Mouse (Mus musculus) CH12.LX (cell line): ENCODE results near the gene Ahnak. TPM values are rescaled to one million over a fixed set of nuclear protein-coding genes. Genes with fewer than 3 reads are reported as not detected.

Source experiments
- DNase-seq: peaks from one replicate; pipeline ENCODE4 v3.0.0-alpha.2; 2013; ENCODE audit errors: extremely low read depth
- H3K27ac ChIP-seq: 2 replicates; pipeline ENCODE4 v1.5.1; 2012; ENCODE audit warnings: low read depth, mild to moderate bottlenecking, control low read depth, moderate library complexity; ENCODE audit not compliant: insufficient read depth
- H3K27me3 ChIP-seq: replicated peaks from 2 replicates; pipeline ENCODE3; 2012; ENCODE audit warnings: inconsistent platforms
- H3K36me3 ChIP-seq, 2 experiments: replicated peaks in 1 of 2; 2 replicates each; pipeline versions ENCODE3 to v1.6.1; 2012; ENCODE audit warnings: inconsistent platforms in 1 of 2, low read length in 1 of 2, mild to moderate bottlenecking in 1 of 2, mixed read lengths in 1 of 2, moderate library complexity in 1 of 2; ENCODE audit not compliant: control insufficient read depth in 1 of 2, insufficient read depth in 1 of 2
- H3K4me1 ChIP-seq, 2 experiments: 2 replicates each; pipeline ENCODE4 v1.6.1; 2012; ENCODE audit warnings: inconsistent platforms in 1 of 2, moderate library complexity in 1 of 2; ENCODE audit not compliant: insufficient read depth in 2 of 2, control insufficient read depth in 1 of 2
- H3K4me2 ChIP-seq: 2 replicates; pipeline ENCODE4 v1.6.1; 2012; ENCODE audit warnings: low read depth, mild to moderate bottlenecking, control low read depth; ENCODE audit not compliant: poor library complexity, insufficient read depth, severe bottlenecking
- H3K4me3 ChIP-seq, 3 experiments: fragments of 150-350 bp in 1 of 3; sonication (generic) in 1 of 3; replicated peaks in 1 of 3; 2 replicates each; pipeline versions ENCODE3 to v1.5.1; 2011 to 2012; ENCODE audit warnings: low read depth in 2 of 3, low read length in 2 of 3, mild to moderate bottlenecking in 2 of 3, moderate library complexity in 2 of 3, control low read depth in 1 of 3, improper control_type of control experiment in 1 of 3, inconsistent platforms in 1 of 3, mixed read lengths in 1 of 3; ENCODE audit not compliant: poor library complexity in 1 of 3
- H3K79me2 ChIP-seq: replicated peaks from 2 replicates; pipeline ENCODE4 v1.6.1; 2012; ENCODE audit warnings: mild to moderate bottlenecking, moderate library complexity; ENCODE audit not compliant: control insufficient read depth, poor library complexity, insufficient read depth, severe bottlenecking; ENCODE audit errors: extremely low read depth
- H3K9ac ChIP-seq: 2 replicates; pipeline ENCODE4 v1.6.1; 2012; ENCODE audit warnings: low read depth, mild to moderate bottlenecking, control low read depth, moderate library complexity; ENCODE audit not compliant: insufficient read depth
- H3K9me3 ChIP-seq: replicated peaks from 2 replicates; pipeline ENCODE3; 2012; ENCODE audit warnings: low read length, inconsistent platforms, mixed read lengths
- BHLHE40 ChIP-seq: IDR thresholded peaks from 2 replicates; pipeline ENCODE4 v1.6.1; 2011; ENCODE audit warnings: mild to moderate bottlenecking, low read depth, low read length, improper control_type of control experiment
- CHD2 ChIP-seq: IDR thresholded peaks from 2 replicates; pipeline ENCODE4 v1.6.1; 2011; ENCODE audit warnings: low read length, improper control_type of control experiment
- CTCF ChIP-seq, 2 experiments: IDR thresholded peaks in 1 of 2; conservative IDR thresholded peaks in 1 of 2; 2 replicates each; pipeline ENCODE4 v1.5.1; 2011 to 2012; ENCODE audit warnings: low read depth in 2 of 2, low read length in 2 of 2, improper control_type of control experiment in 1 of 2, inconsistent platforms in 1 of 2, mild to moderate bottlenecking in 1 of 2, moderate library complexity in 1 of 2
- E2F4 ChIP-seq: IDR thresholded peaks from 2 replicates; pipeline ENCODE4 v1.6.1; 2011; ENCODE audit warnings: low read depth, low read length, improper control_type of control experiment; ENCODE audit not compliant: insufficient replicate concordance
- ELF1 ChIP-seq: IDR thresholded peaks from 2 replicates; pipeline ENCODE4 v1.6.1; 2014; ENCODE audit warnings: low read depth, mild to moderate bottlenecking, inconsistent platforms, low read length, improper control_type of control experiment
- EP300 ChIP-seq: IDR thresholded peaks from 2 replicates; pipeline ENCODE4 v1.6.1; 2011; ENCODE audit warnings: low read length, improper control_type of control experiment
- ETS1 ChIP-seq: conservative IDR thresholded peaks from 2 replicates; pipeline ENCODE4 v1.6.1; 2012; ENCODE audit warnings: low read depth, mild to moderate bottlenecking, inconsistent platforms, low read length, improper control_type of control experiment, moderate library complexity
- GABPA ChIP-seq: IDR thresholded peaks from 2 replicates; pipeline ENCODE4 v1.6.1; 2012; ENCODE audit warnings: low read depth, low read length, improper control_type of control experiment, inconsistent platforms; ENCODE audit not compliant: insufficient replicate concordance
- IRF4 ChIP-seq: IDR thresholded peaks from 2 replicates; pipeline ENCODE4 v1.6.1; 2014; ENCODE audit warnings: low read depth, mild to moderate bottlenecking, inconsistent platforms, low read length, improper control_type of control experiment
- KAT2A ChIP-seq: IDR thresholded peaks from 2 replicates; pipeline ENCODE4 v1.6.1; 2012; ENCODE audit warnings: low read length, improper control_type of control experiment, inconsistent platforms; ENCODE audit not compliant: insufficient replicate concordance
- MAX ChIP-seq: IDR thresholded peaks from 2 replicates; pipeline ENCODE4 v1.6.1; 2011; ENCODE audit warnings: low read length, improper control_type of control experiment
- MAZ ChIP-seq: IDR thresholded peaks from 2 replicates; pipeline ENCODE4 v1.6.1; 2012; ENCODE audit warnings: low read depth, mild to moderate bottlenecking, inconsistent platforms, low read length, improper control_type of control experiment, moderate library complexity
- MXI1 ChIP-seq: IDR thresholded peaks from 2 replicates; pipeline ENCODE4 v1.6.1; 2011; ENCODE audit warnings: mild to moderate bottlenecking, low read depth, low read length, improper control_type of control experiment
- NELFE ChIP-seq: IDR thresholded peaks from 2 replicates; pipeline ENCODE4 v1.6.1; 2011; ENCODE audit warnings: low read depth, low read length, improper control_type of control experiment
- NRF1 ChIP-seq: IDR thresholded peaks from 2 replicates; pipeline ENCODE4 v1.6.1; 2014; ENCODE audit warnings: low read depth, mild to moderate bottlenecking, inconsistent platforms, low read length, improper control_type of control experiment, moderate library complexity
- PAX5 ChIP-seq: IDR thresholded peaks from 2 replicates; pipeline ENCODE4 v1.6.1; 2012; ENCODE audit warnings: low read length, inconsistent platforms, mixed read lengths
- POLR2AphosphoS2 ChIP-seq: IDR thresholded peaks from 2 replicates; pipeline ENCODE4 v1.6.1; 2011; ENCODE audit warnings: low read depth, low read length, improper control_type of control experiment
- RCOR1 ChIP-seq: conservative IDR thresholded peaks from 2 replicates; pipeline ENCODE4 v1.6.1; 2012; ENCODE audit warnings: low read depth, mild to moderate bottlenecking, inconsistent platforms, low read length, improper control_type of control experiment
- SIN3A ChIP-seq: IDR thresholded peaks from 2 replicates; pipeline ENCODE4 v1.6.1; 2012; ENCODE audit warnings: low read length, improper control_type of control experiment, inconsistent platforms
- UBTF ChIP-seq: IDR thresholded peaks from 2 replicates; pipeline ENCODE4 v1.6.1; 2012; ENCODE audit warnings: low read depth, mild to moderate bottlenecking, inconsistent platforms, low read length, improper control_type of control experiment, moderate library complexity
- ZC3H11A ChIP-seq: IDR thresholded peaks from 2 replicates; pipeline ENCODE4 v1.6.1; 2012; ENCODE audit warnings: low read depth, mild to moderate bottlenecking, inconsistent platforms, low read length, improper control_type of control experiment
- dilution Hi-C: fragments of 300-500 bp; cut with MboI; formaldehyde crosslinking; loops from 2 replicates; pipeline ENCODE4 v1.14.3; 2020; ENCODE audit warnings: low sequenced_read_pairs; ENCODE audit not compliant: extremely low pct_unique_long_range_greater_than_20kb, extremely low pct_ligation_motif_present
- in situ Hi-C: fragments of 300-500 bp; cut with MboI; formaldehyde crosslinking; loops from 3 replicates; pipeline ENCODE4 v1.14.3; 2019; ENCODE audit warnings: low sequenced_read_pairs, low pct_ligation_motif_present, low pct_unique_long_range_greater_than_20kb, mixed read lengths
- polyA plus RNA-seq: library from polyadenylated mRNA; unstranded; fragments of >175 nt; gene quantifications from 2 replicates; pipeline ENCODE4 v1.2.1, GENCODE M21; 2012; ENCODE audit warnings: low read depth; ENCODE audit not compliant: insufficient read length
- total RNA-seq, 2 experiments: library from RNA; depleted of rRNA; stranded (reverse); fragments of 300-350 nt in 1 of 2; fragments of >200 nt in 1 of 2; gene quantifications; 2 replicates each; pipeline ENCODE4 v1.2.3; 2012 to 2014

The Ahnak gene
- total and polyA plus RNA-seq, 3 experiments: 1.7 to 21.7 (median 1.8) TPM

- peaks cover 28 to 78% of the 10 kb centered on the region in 2 experiments for H3K4me1 ChIP-seq
- no peaks in the 10 kb centered on the region for H3K9me3 ChIP-seq
- TF ChIP-seq CHD2 (no peak), BHLHE40 (peak; percentile 60)
- DNase-seq: no peak
- in situ Hi-C loops: loop anchor here (5.0 to 10.0 kb wide), 2 partner anchors 63 to 86 kb away; no protein-coding TSS in a partner anchor
- H3K79me2 ChIP-seq: peaks cover 40% of the 10 kb centered on the region
- dilution Hi-C loops: no loop called here
- peak overlapping the region; percentile 31; the same call in 1 of the 2 replicates for H3K9ac ChIP-seq
- no peaks in the 10 kb centered on the region for H3K36me3 ChIP-seq
- H3K4me3 ChIP-seq: no peak overlapping the region
- H3K27ac ChIP-seq: peak overlapping the region; percentile 97
- peak overlapping the region; percentile 45 for H3K4me2 ChIP-seq
- peaks cover 14% of the 10 kb centered on the region for H3K27me3 ChIP-seq
Observed at GRCm38 (mm10) chr19:8991245-8991870, 2.3 kb downstream of the Ahnak start.

GRCm38 (mm10) chr19:8991871-8992735 is 3.0 kb downstream of the Ahnak start:
- dilution Hi-C loops: no loop called here

GRCm38 (mm10) chr19:8992769-8993624 is 3.9 kb downstream of the Ahnak start:
- H3K4me2 ChIP-seq: peak overlapping the region; percentile 45
- dilution Hi-C loops: no loop called here
- in situ Hi-C loops: loop anchor here (5.0 to 10.0 kb wide), 2 partner anchors 62 to 84 kb away; no protein-coding TSS in a partner anchor
- peaks cover 14% of the 10 kb centered on the region for H3K27me3 ChIP-seq
- DNase-seq: peak; percentile 88
- H3K4me3 ChIP-seq: peak overlapping the region; percentile 32 to 50 (median 36)
- H3K27ac ChIP-seq: peak overlapping the region; percentile 97
- peaks cover 55% of the 10 kb centered on the region for H3K79me2 ChIP-seq
- H3K4me1 ChIP-seq: peaks cover 33 to 92% of the 10 kb centered on the region in 2 experiments
- H3K9ac ChIP-seq: peak overlapping the region; percentile 31
- no peaks in the 10 kb centered on the region for H3K9me3 ChIP-seq
- no peaks in the 10 kb centered on the region for H3K36me3 ChIP-seq
- TF ChIP-seq ELF1: 0 out of 2 replicates have a peak, but pooled peaks have one; percentile 8
- TF ChIP-seq ZC3H11A: peak; percentile 80
- TF ChIP-seq PAX5: no peak
- TF ChIP-seq IRF4: no peak
- TF ChIP-seq GABPA: no peak
- TF ChIP-seq NELFE: peak; percentile 71
- no peak for TF ChIP-seq NRF1
- TF ChIP-seq ETS1: peak; percentile 62
- peak; percentile 67 for TF ChIP-seq BHLHE40
- TF ChIP-seq UBTF: no peak
- TF ChIP-seq E2F4: 0 out of 2 replicates have a peak, but pooled peaks have one; percentile 44
- TF ChIP-seq MAZ: peak; percentile 87
- peak; percentile 21; the same call in 1 of the 2 replicates for TF ChIP-seq RCOR1

More at GRCm38 (mm10) chr19:8991871-8992735, 3.0 kb downstream of the Ahnak start:
- H3K27ac ChIP-seq: peak overlapping the region; percentile 97
- peak overlapping the region in 2 of 3 experiments; percentile 11 to 28 for H3K4me3 ChIP-seq
- peaks cover 47% of the 10 kb centered on the region for H3K79me2 ChIP-seq
- H3K4me1 ChIP-seq: peaks cover 32 to 86% of the 10 kb centered on the region in 2 experiments
- H3K27me3 ChIP-seq: peaks cover 14% of the 10 kb centered on the region
- in situ Hi-C loops: loop anchor here (5.0 to 10.0 kb wide), 2 partner anchors 63 to 85 kb away; no protein-coding TSS in a partner anchor
- no peak for DNase-seq
- H3K9me3 ChIP-seq: no peaks in the 10 kb centered on the region
- TF ChIP-seq NELFE: no peak
- 0 out of 2 replicates have a peak, but pooled peaks have one; percentile 35 for TF ChIP-seq MXI1
- no peak for TF ChIP-seq CHD2
- TF ChIP-seq MAX: peak; percentile 88
- TF ChIP-seq E2F4: no peak
- no peak for TF ChIP-seq ETS1
- no peak for TF ChIP-seq EP300
- TF ChIP-seq SIN3A: no peak
- no peak for TF ChIP-seq NRF1
- no peak for TF ChIP-seq POLR2AphosphoS2
- TF ChIP-seq CTCF (conservative IDR thresholded peaks at IDR 0.05 in 1 of 2, IDR thresholded peaks at IDR 0.05 in 1 of 2; ENCODE audit: low read depth in 2 of 2, low read length in 2 of 2): no peak
- no peak for TF ChIP-seq KAT2A
- no peaks in the 10 kb centered on the region for H3K36me3 ChIP-seq
- H3K4me2 ChIP-seq: peak overlapping the region; percentile 45
- H3K9ac ChIP-seq: peak overlapping the region; percentile 31
